Mouse (Mus musculus) adrenal gland, adult 18-20 months (tissue): ENCODE data around the gene Tst. TPM values are rescaled to one million over a fixed set of nuclear protein-coding genes. Genes with fewer than 3 reads are reported as not detected.

Experiments
- DNase-seq, 2 experiments: peaks; one replicate each; pipeline ENCODE4 v3.0.0; 2021 to 2022; ENCODE audit warnings: low spot score in 2 of 2
- total RNA-seq, 2 experiments: library from RNA; stranded (reverse); gene quantifications; 1 replicate in 1 of 2; 2 replicates in 1 of 2; pipeline ENCODE4 v1.2.3; 2021

Tst gene
- total RNA-seq, 2 experiments from 2014 or later, result 207 to 261 TPM

DNA sequence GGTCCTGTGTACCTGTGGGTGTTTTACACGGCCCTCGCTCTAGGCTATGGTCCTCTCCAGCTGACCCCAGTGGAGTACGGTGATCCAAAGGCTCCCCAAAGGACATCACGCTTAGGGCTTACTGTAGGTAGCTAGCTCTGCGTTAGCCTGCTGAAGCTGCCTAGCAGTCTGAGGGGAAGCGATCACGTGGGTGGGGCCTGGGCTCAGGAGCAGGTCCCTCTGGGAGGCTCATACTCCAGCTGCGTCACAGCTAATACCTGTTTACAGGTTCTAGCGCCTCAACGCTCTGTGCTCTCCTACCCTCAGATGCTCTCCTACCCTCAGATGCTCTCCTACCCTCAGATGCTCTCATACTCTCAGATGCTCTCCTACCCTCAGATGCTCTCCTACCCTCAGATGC lies 25.2 kb upstream of the Tst start:
- DNase-seq, result no peak

DNA sequence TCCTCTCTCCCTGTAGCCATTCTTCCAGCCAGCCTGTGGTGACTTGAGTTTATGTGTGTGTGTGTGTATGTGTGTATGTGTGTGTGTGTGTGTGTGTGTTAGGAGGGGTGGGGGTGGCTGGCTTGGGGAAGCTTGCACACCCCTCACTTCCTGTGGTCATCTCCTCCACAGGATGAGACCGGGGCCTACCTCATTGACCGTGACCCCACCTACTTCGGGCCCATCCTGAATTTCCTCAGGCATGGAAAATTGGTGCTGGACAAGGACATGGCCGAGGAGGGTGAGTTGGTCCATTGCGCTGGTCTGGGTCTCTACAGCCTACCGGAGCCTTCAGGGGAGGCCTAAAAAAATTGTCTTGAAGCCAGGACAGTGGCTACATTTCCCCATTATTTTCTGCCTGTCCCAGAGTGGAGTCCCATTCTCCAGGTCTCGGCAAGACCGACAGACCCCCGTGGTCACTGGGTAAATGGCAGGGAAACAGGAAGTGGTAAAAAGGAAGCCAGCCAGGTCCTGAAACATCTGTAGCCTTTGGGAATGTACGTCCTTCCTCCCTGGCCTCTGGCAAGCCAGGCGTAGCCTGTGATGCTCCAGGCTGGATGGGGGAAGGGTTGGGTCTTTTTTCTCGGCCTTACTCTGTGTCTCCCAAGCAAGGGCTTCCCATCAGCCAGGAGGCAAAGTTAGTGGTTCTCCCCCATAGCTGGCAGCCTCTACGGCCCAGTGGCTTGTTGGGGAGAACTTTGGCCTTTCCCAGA lies 24.3 kb upstream of the Tst start:
- no peak for DNase-seq

DNA sequence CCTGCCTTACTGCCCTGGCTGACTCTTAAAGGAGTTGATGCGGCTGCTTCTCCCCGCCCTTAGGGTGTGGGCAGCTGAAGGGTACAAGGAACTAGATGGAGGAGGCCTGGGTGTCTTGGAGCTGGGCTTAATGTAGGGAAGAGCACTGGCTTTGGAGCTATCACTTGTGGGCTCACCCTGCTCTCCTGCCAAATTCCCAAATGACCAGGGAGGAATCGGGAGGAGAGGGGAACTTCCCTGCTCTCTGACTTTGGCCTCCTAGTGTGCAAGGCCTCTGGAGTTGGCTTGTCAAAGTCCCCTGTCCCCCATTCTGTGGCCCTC lies 23.4 kb upstream of the Tst start:
- no peak for DNase-seq

DNA sequence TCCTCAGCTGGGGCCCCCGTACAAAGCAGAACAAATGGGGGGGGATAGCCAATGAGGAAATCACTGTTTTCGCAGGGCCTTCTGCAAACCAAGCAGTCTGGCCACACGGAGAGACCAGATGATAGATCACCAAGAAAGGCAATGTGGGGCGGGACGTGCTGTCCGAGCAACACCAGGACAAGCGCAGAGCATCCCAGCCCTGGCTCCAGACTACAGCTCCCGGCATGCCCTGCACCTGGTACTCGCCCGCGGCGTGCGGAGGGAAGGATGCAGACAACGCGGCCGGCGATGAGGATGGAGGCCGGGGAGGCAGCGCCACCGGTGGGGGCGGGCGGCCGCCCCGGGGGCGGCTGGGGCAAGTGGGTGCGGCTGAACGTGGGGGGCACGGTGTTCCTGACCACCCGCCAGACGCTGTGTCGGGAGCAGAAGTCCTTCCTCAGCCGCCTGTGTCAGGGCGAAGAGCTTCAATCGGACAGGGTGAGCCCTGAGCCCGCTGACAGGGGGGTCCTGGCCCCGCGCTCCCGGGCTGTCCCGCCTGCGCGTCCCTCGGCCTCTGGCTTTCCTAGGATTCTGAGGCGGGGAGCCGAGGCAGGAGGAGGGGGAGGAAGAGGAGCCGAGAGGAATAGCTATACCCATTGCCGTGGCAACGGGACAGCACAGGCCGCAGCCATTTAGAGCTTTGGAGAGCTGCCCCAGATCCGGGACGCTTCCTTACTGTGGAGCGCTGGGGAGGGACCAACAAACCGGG lies 22.9 kb upstream of the Tst start, which contains the start of gene Kctd17:
TSS of gene Kctd17 (plus strand) at position 174 of the 748 bp plus-strand sequence.
- peak; percentile 66 to 71 for DNase-seq

DNA sequence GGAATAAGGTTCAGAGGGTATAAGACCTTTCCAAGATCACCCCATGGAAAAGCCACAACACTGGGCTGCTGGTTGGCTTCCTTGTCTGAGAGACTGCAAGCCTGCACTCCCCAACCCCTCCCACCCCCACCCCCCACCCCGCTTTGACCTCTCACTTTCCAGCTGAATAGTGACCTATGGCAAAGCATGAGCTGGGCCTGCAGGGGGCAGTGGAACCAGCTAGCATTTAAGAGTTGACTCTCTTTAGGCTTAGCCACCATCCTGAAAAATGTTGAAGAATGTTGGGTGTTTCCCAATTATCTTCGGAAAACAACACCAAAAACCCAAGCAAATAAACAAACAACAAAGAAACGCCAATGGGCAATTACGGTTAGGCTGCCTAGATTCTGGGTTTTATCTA lies 19.5 kb upstream of the Tst start:
- DNase-seq, result no peak

DNA sequence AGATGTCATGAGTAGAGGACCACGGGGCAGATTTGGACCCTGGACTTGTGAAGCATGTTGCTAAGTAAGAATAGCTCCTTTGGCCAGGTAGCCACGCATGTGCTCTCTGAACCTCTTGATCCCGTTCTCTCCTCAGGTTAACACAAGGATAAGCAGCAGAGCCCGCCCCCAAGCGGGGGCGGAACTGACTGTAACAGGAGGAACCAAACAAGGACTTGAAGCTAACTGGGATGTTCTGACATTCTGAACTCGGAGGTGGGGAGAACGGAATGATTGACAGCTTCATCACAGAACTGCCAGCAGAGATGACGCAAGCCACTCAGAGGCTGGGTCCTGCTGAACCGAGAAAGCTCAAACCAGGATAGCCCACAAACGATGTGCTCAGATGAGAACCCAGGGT lies 18.8 kb upstream of the Tst start:
- DNase-seq, result no peak

DNA sequence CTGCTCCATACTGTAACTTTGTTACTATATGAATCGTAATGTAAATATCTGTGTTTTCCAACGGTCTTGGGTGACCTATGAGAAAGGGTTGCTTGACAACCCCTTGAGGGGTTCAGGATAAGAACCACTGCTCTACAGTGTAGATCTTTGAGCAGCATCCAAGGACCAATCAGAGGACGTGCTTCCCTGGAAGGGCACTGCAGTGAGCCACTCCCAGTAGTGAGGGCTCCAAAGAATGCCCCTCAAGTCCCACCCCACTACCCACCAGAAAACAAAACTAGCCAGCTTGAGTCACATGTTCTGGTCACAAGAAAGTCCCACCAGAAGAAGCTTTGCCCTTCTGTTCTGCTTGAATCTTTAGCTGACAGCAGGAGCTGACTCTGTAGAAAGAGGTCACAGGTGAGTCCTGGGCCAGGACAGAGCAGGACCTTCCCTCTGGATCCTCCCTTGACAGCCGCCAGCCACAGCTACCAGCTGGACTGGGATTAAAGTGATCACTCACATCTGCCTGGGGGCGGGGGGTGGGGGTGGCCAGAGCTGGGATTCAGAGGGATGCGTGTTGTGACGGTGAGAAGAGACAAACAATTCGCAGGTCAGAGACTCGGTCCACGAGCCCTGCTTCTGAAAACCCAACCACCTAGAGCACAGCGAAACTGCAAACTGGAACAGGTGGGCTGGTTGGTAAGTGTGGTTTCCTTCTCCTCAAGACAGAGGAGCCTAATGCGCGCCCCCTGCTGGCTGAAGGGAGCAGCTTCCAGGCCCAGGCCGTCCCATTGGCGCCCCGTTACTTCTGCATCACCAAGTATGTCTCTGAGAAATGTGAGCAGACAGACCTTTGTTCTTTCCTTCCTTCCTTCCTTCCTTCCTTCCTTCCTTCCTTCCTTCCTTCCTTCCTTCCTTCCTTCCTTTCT lies 16.6 kb upstream of the Tst start:
- peak; percentile 83 to 88 for DNase-seq

DNA sequence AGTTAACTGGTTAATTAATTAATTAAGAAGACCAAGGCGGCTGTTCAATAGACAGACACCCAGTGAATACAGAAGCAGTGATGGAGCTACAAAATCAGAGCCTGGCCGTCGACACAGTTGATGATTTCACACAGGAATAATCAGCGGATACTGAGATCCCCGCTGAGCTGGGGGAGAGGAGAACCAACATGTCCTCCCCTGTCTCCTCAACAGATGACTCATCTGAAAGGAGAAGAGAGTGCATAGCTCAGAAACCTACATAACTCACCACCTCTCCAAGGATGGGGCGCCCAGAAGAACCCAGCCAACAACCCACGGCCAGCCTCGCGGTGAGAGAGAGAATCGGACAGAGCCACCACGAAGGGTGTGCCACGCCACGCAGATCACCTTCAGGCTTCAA lies 14.7 kb upstream of the Tst start:
- DNase-seq, result no peak

DNA sequence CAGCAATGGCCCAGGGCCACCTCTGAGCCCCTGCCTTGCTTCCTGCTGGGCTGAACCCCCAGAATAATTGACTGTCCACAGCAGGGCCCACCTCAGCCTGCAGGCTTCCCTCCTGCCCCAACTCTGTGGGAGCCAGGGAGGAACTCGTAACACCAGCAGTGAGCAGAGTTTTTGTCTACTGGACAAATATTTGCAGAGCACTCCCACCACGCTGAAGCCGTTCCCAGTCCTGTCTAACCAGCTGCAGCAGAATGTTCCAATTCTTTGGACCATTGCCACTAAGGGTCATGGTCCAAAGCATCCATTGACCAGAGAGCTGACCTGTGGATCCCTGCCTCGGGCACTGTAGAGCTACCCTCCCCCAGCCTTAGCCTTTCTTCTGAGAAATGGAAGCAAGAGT lies 11.2 kb upstream of the Tst start:
- no peak for DNase-seq

DNA sequence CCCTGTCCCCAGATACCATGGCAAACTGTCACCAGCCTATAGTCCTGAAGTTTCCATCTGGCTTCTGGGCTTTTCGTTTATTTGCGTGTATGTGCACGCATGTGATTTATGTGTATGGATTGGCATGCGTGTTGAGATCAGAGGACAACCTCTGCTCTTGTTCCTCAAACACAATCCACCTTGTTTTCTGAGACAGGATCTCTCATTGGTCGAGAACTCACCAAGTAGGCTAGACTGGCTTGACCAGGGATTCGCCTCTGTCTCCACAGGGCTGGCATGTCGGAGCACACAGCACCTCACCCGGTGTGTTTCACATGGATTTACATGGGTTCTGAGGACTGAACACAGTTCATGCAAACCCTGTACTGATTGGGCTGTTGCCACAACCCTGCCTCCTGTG lies 8.4 kb upstream of the Tst start:
- DNase-seq, result no peak

DNA sequence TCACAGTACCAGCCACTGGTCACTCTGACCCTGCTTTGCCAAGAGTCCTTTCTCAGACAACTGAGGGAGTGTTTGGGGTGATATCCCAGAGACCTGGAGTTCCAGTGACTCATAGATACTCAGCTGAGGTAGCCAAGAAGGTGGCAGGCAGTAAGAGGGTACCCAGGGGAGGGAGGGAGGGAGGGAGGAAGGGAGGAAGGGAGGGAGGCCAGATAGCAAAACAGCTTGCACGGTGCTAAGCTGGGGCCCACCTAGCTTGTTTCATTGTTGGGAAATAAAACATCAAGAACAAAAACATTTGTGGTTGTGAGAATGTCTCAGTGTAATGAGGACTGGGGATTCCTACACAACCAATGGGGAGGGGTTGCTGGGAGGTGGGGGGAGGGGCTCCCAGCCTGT lies 8.0 kb upstream of the Tst start:
- no peak for DNase-seq

DNA sequence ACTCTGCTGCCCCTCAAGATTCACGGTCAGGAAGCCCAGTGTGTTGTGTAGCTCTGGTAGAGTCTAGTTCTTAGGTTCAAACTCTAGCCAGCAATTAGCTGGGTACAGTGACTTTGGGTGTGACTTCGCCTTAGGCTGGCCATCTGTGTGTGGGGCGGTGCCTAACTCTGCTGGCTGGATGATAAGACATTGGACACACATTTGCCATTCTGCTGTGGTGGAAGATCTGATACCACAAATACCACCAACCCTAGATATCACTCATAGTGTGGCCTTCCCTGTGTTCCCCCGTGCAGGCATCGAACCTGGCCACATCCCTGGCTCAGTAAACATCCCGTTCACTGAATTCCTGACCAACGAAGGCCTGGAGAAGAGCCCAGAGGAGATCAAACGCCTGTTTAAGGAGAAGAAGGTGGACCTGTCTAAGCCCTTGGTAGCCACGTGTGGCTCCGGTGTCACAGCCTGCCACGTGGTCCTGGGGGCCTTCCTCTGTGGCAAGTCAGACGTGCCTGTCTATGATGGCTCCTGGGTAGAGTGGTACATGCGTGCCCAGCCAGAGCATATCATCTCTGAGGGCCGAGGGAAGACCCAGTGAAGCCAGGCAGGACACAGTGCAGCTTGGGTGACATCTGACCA lies 7.5 kb upstream of the Tst start:
- no peak for DNase-seq

DNA sequence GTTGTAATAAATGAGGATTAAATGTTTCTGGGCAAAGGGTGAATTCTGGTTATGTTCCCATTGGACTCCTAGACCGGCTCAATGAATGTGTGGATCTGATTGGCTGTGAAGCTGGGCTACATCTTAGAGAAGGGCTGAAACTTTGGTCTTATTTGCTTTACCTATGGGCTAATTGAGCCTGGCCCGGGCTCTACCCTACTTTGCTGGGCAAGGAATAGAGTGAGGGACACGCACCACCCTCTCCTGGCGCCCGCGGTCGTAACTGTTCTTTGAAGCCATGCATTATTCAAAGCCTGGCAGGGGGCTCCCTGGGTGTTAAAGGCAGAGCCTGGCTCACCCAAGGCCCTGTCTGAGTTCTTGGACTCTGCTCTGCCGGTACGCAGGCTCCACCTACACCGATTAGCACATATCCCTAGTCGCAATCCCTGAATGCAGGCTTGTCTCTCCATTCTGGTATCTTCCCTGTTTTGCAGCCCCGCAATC lies 3.9 kb upstream of the Tst start:
- DNase-seq, result no peak

DNA sequence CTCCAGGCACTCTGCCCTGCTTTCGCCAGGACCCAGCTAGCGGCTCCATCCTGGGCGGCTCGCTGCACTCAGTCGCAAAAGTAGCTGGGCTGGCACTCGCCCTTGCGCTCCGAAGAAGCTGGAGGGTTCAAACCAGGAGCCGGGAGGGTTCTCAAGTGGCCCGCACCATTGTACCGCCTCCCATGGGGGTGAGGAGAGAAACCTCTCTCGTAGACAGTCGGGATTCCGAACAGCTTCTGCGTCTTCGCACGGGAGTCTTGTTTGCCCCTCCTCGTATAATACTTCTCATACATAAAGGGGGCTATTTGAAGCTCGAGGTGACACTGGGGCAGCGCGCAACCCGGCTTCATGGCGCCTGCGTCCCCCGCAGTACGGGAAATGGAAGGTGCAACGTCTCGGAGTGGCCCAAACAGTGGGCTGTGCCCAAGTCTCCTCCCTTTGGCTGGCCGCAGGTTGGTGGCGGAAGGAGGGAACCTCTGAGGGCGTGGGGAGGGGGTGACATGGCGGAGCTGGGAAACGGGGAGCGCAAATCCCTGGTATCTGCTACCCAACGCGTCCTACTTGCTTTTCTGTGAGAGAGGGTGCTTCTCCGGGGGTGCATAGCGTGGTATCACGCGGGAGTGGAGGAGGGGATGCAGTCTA lies 707 bp upstream of the Tst start, which contains the start of gene Mpst:
TSS of gene Mpst (plus strand) at position 124 of the 642 bp plus-strand sequence.
- peak; percentile 80 to 88 for DNase-seq

DNA sequence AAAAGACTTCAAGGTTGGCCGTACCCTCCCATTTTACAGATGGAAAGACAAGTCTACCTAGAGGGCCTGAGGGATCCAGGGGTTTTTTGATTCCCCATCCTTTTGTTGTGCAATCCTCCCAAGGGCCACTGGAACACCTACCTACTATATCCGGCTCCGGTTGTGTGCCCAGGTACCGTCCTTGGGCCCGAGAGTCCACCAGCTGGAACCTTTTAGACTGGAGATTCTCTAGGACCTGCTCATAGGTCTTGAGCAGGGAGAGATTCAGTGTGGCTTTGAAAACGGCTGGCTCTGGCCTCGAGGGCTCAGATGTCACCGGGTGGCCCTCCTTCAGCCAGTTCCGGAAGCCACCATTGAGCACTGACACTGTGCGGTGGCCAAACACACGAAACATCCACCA lies 609 bp downstream of the Tst start:
- no peak for DNase-seq

DNA sequence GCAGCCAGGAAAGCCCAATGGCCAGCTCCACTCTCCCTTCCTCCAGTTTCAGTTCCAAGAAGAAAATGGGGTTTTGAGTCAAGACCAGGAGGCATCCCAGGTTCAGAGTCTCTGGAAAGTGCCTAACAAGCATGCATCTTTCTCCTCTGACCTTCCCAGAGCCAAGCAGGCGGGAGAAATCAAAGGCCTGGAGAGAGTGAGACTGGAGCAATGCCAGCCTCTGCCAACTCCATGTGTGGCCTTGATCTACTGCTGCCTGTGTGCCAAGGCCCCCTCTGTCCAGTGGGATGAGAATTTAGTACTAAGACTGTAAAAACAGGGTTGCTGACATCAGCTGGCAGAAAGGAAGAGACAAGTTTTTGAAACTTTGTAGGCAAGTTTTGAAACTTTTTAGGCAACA lies 1.8 kb downstream of the Tst start:
- DNase-seq, result peak; percentile 59 to 81

DNA sequence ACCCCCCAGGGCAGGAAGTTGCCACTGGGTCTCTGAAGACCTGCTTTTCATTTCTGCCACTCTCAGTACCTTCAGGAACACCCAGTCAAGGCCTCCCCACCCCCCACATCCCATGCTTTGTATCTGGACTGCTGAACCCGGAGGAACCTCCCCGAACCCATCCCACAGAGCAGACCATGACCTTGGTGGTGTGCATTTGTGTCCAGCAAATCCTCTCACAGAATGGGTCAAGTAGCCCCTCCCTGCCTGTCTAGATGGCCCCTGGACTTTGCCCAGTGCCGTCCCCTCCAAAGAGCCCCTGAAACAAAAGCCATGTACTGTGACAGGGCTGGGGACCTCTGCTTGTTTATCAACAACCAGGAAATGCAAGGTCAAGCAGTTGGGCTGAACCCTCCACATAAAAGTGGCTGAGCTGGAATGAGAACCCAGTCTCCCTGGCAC lies 2.4 kb downstream of the Tst start:
- DNase-seq, result peak; percentile 44 to 55

DNA sequence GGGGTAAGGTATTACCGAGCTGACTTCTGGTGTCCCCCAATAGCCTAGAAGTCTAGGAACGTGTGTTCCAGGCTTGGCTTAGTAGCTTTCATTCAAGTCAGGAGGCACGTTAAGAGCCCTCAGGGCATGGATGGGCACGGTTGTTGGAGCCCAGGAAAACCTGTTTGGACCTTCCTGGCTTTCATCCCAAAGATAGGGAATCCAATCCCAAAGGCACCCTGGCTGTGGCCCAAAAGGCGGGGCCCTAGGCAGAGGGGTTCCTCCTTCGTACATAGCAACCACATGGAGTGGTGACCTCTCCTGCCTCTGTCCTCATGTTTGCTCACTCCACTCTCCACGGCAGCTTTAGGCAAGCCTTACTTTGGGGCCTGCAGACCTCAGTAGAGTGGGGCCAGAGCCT lies 3.3 kb downstream of the Tst start:
- DNase-seq, result peak in 1 of 2 experiments; percentile 57

DNA sequence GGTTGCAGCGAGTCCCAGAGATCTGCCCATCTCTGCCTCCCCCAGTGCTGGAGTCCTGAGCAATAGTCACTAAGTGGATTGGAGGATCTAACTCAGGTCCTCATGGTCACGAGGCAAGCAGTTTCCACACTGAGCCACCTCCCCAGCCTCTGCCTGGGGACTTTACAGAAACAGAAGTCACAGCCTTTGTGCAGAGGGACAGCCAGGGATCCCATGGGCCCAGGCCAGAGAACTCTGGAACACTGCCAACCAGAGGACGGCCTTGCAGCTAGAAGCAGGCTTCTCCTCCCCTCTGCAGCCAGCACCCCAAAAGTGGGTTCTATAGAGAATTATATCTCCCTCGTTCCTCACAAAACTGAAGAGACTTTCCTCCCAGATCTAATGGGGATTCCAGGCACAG lies 3.8 kb downstream of the Tst start:
- DNase-seq, result peak; percentile 56 to 66

DNA sequence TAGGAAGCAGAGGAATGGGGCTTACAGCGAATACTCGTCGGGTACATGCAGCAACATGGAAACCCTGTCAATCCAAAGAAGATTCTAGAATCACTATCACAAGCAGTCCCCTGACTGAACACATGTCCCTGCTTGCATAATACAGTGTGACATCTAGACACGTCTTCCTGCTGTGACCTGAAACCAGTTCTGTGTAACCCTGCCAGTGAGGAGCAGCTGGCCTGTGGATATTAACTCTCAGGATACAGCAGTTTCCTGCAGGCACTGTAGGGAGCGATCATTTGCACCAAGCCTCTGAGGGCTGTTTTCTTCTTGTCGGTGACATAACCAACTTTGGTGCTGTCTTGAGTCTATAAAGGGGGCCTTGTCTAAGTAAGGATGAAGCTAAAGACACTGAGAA lies 4.4 kb downstream of the Tst start:
- DNase-seq, result no peak
